Mouse (Mus musculus) retina, postnatal 1 day (tissue): ENCODE measurements at regions not wholly inside any gene's neighbourhood (a gene's known extent, or its start where the extent isn't known, plus 50 kb on each side); places are given as distances from the start of the nearest gene placed in this dataset.
"Not testable (repeated sequence)": the region's sequence is repeated elsewhere in the genome, so short reads cannot be mapped to it uniquely, and the experiment has no call there.

ENCODE experiments used
- DNase-seq: peaks from one replicate; pipeline ENCODE4 v3.0.0-alpha.2; 2012

GRCm38 (mm10) chr6:140222534-140223324, 181.5 kb upstream of the Plcz1 start:
- no peak for DNase-seq

DNA sequence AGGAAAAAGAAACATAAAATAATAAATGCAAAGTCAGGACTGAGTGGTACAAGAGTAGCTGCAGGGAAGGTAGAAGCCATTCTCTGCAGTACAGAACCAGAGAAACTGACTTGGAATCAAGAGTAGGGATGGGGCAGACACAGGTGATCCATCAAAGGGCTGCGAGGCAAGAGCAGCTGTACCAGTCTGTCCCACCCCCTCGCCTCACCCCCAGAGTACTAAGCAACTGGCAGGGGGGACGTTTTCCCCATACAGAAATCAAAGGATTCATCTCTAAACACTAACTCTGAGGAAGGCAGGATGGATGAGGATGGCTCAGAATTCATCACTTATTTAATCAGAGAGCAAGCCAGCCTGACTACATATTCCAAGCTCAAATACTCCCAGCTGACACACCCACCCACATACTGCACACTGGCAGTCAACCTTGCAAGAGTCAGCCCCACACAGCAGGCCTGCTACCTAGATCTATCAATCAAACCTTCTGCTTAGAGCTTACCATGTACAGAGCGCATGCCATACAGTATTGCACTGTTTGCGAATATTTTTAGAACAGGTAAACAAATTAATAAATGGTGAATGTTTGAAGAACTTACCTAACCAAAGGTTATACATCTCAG, 180.5 kb upstream of the Plcz1 start:
- DNase-seq: no peak

- DNase-seq: no peak
Observed at GRCm38 (mm10) chr6:140218789-140219188, 177.5 kb upstream of the Plcz1 start.

- DNase-seq: no peak
Observed at GRCm38 (mm10) chr6:140212403-140212802, 171.1 kb upstream of the Plcz1 start.

- DNase-seq: no peak
Observed at GRCm38 (mm10) chr6:140210141-140210540, 168.9 kb upstream of the Plcz1 start.

- DNase-seq: no peak
Observed at GRCm38 (mm10) chr6:140209083-140209482, 167.8 kb upstream of the Plcz1 start.

DNA sequence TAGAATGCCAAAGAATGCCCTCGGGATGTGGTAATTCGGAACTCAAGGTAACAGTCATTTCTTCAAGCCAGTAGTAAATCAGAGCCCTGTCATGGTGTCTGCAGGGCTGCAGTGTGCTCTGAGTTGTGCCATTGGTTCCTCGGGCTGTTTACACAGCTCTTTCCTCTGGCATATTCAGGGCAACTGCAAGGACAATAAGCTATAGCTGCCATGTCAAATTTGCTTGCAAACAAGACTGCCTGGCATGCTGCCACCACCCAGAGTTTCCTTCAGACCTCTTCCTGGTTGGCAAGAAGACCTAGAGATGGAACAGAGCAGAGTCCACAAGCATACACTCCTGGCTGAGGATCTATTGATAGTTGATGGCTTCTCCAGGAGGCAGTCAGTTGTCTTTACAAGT, 167.1 kb upstream of the Plcz1 start:
- DNase-seq: no peak

DNA sequence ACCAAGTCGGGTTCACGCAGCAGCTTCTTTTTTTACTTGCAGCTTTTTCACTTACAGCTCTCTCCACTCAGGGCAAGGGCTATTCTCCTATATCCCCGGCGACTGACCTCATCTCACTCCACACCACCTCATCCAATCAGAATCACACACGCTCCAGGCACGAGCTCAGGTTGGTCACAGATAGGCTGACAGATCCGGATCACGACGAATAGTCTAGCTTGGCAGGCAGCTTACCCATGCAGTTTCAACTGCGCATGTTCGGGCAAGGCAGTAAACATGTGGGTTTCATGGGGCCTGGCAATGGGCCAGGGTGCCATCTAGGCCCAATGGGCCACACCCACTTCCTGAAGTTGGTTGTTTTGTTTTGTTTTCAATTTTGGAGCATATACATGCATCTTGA, 165.4 kb upstream of the Plcz1 start:
- DNase-seq: not testable (repeated sequence)

DNA sequence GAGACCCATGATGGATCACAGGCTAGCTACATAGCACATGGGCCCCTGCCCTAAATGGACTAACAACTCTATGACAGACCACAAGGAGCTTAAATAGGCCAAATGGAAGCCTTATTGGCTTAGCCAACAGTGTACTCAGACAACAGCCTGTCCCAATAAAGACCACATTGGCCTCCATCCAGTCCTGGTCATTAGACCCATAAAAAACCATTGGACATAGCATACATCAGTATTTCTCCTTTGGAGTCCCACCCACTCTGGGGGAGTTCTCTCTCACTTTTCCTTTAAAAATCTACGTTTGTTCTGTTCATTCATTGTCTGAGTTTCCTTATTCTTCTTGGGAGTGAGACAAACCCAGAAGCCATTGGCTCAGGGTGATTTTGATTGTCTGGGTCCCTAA, 160.1 kb upstream of the Plcz1 start:
- no peak for DNase-seq

GRCm38 (mm10) chr6:140200322-140200721, 159.1 kb upstream of the Plcz1 start:
- no peak for DNase-seq

- no peak for DNase-seq
Observed at GRCm38 (mm10) chr6:140198036-140198435, 156.8 kb upstream of the Plcz1 start.

DNA sequence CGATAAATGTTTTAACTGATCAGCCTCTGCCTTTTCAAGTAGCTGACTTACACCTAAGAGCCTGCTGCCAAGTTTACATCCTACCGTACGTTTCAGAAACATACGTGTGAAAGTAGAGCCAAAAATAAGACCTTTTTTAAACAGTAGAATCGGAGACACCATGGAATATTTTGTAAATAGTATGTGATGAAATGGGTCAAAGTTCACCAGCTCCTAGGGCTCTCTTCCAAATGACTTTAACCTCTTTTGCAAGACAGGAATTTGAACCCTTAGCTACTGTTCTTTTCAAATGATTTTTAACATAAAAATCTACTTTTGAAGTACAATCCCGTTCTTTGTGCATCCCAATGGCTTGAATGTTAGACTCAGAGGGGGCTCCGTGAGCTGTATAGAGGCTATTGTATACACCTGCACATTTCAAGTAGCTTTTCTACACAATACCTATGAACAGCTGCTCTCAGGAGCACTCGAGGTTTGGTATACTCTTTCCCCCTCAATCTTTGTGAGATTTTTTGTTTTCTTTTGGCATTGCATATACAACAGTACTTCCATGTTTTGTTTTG, 155.9 kb upstream of the Plcz1 start:
- no peak for DNase-seq

DNA sequence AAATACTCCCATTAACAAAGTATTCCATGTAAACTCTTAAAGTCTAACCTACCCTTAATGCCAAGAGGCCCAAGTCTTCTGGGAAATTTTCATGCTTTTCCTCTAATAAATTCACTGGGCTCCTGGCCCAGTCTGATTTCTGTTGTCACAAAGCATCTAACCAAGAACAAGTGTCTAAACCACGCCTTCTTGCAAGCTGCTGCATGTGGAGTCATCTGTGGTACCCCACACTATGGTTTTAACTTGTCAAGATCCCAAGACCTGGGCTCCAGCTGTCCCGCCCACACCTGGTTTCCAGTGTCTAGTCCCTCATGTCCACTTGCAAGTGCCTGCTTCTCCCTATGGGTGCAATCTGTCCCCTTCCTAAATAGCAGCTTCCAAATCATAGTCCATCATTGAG, 153.0 kb upstream of the Plcz1 start:
- DNase-seq: no peak

DNA sequence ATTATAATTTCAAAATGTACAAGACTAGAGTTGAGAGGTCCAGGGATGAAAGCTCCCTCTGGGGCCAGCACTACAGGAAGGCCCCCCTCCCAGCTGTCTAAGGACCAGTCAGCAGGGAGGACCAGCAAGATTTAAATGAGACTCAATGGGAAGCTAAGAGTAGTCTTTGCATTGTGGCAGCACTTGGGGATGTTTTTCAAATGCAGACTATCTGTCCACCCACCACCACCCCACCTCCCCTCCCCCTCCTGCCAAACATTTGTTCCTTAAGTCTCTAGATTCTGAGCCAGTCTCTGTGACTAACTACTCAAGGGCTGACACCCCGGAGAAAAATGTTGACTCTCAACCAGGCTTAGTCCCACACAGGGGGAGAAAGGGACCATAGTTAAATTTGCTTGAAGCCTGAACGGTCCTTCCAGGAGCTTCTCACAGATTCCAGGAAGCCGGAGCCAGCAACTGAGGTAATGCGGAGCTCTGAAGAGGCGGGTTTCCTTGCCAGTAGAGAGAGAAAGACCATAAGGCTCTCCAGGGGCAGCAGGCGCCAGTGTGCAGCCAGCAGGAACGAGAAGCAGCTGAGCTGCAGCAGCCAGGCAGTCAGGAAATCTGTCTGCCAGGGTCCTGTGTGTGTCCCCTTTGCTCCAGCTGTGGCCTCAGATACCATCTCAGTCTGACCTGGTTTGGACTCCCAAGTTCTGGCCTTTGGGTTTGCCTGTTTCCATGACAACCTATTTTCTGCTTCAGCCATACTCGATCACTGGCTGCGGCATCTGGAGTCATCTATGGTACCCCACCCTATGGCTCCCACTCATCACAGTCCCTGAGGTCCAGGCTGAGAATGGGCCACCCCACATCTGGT, 152.1 kb upstream of the Plcz1 start:
- peak; percentile 10 for DNase-seq

DNA sequence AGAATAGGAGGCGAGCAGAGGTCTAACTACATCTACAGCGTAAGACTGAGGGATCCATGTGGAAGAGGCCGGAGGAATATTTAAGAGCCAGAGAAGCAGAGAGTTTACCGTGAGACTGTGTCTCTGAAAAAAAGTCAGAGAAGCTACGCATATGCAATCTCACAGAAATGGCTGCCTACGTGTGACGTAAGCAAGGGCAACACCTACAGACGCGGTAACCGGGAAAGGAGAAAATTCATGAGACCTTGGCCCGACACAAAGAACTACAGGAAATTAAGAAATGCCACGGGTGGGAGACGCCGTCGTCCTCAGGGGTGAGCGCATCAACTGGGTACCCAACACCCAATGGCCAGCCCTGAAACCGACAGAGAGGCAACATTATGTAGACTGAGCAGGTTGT, 151.3 kb upstream of the Plcz1 start:
- no peak for DNase-seq

GRCm38 (mm10) chr6:140191341-140191740, 150.1 kb upstream of the Plcz1 start:
- no peak for DNase-seq

DNA sequence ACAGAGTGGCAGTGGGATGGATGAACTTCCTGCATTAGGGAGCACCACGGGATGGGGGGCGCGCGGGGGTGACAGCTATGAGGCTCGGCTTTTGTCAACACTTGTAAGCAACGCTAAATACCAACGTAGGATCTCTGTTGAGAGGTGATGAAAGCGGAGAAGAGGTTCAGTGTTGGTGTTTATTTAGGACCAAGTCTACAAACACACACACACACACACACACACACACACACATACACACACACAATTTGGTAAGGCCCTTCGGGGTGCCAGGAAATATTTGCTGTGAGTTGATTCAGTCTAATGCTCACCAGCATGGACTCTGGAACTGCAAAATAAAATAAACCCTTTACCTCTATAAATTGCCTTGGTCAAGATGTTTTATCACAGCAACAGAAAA, 148.3 kb upstream of the Plcz1 start:
- DNase-seq: no peak

GRCm38 (mm10) chr6:140187733-140188132, 146.5 kb upstream of the Plcz1 start:
- DNase-seq: no peak

GRCm38 (mm10) chr6:140187106-140187505, 145.8 kb upstream of the Plcz1 start:
- no peak for DNase-seq

DNA sequence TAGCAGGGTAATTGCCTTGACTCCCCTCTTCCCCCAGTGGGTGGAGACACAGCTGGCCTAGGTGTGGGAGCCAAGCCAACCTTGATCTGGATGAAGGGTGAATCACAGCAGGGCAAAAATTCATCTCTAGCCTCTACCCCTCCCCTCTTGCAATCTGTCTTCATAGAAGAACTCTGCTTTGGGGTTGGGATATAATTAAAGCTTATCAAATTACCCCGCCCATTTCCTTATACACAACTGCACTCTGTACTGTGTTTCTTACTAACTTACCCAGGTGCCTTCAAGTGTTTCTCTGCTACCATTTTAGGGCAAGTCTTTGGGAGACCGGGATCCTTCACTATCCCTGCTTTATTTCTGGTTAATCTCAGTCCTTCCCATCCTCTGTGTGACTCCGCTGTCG, 138.7 kb upstream of the Plcz1 start:
- DNase-seq: no peak

GRCm38 (mm10) chr6:140178425-140179193, 137.4 kb upstream of the Plcz1 start:
- no peak for DNase-seq

- no peak for DNase-seq
Observed at GRCm38 (mm10) chr6:140172716-140173115, 131.5 kb upstream of the Plcz1 start.

DNA sequence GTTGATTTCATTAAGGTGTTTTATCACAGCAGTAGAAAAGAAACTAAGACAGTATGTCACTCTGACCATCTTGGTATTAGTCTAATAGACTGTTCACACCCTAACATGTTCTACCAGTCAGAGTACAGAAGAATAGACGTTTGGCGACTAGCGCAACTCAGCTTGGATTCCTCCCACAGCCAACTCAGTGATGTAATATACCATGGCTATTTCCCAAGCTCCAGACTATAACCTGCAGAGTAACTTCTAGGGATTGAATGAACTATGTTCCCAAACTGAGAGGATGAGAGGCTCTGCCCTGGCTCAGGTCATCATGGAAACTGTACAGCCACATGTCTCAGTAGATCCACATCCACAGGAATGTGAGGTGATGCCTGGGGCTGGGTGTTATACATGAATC, 128.6 kb upstream of the Plcz1 start:
- DNase-seq: no peak
